Mouse (Mus musculus) brain, embryonic 18.5 days (tissue): ENCODE measurements around the gene Nxf3.
A peak's percentile ranks its signal among the peaks of the same experiment; 100 is the strongest.
"Not testable (repeated sequence)": the region's sequence is repeated elsewhere in the genome, so short reads cannot be mapped to it uniquely, and the experiment has no call there.

Experiments used
- DNase-seq: peaks from one replicate; pipeline ENCODE4 v3.0.0-alpha.2; 2012; ENCODE audit warnings: low read depth, low spot score

Nxf3 gene

DNA sequence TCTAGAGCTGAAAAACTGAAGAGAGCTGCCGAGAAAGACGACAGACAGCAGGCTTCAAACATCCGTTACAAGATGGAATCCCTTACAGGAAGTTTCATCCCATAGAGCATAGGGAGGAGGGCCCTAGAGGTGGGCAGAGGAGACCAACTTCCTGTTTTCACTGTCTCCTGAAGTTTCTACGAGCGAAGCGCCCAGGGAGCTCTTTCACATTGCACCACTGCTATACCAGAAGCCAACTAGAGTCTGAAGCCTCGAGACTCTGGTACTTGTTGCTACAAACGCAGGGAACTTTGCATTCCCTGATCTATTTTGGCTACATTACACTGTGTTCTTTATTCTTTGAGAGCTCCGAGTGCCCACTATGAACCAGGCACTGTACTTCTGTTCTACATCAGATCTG, at the start of gene Nxf3:
Gene Nxf3, minus strand, starts transcription at position 101 of the 400 bp plus-strand sequence.
- no peak for DNase-seq

- DNase-seq, result no peak
Observed at GRCm38 (mm10) chrX:136127744-136128064, 42.6 kb upstream of the Nxf3 start.

GRCm38 (mm10) chrX:136127038-136127743, 42.1 kb upstream of the Nxf3 start:
- DNase-seq, result no peak

GRCm38 (mm10) chrX:136115419-136115961, 30.4 kb upstream of the Nxf3 start:
- peak; percentile 90 for DNase-seq

DNA sequence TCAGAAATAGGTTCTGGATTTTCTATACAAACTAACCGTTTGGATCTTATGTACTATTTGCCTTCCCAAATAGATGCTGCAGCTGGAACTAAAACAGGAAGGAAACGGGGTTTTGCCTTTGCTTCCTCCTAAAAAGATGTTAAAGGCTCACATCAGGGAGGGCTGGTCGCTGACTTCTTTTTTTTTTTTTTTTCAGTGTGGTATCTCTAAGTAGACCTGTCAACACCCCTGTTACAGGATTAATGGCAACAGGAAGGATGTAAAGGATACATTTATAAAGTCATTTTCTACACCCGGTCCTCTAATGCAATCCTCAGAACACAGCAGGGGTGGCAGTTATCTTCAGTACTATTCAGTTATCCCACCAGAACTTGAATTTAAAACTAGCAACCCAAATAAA, 30.0 kb upstream of the Nxf3 start:
- DNase-seq, result no peak

DNA sequence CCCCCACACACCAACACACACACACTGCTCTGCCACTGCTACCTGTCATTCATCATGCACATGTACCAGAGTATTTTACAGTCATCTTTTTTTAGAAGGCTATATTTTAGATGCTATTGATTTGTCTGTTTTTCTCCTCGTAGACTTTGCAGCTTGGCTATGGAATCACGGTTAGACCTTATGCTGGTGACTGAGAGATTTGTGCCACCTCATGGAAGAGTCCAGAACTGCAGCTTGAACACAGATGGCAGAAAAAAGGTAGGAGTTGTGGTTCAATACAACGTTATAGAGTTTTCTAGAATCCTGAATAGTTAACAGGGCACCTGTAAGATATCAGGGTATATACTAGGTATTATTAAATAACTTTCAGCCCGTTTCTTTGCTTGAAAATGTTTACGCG, 22.9 kb upstream of the Nxf3 start:
- no peak for DNase-seq

DNA sequence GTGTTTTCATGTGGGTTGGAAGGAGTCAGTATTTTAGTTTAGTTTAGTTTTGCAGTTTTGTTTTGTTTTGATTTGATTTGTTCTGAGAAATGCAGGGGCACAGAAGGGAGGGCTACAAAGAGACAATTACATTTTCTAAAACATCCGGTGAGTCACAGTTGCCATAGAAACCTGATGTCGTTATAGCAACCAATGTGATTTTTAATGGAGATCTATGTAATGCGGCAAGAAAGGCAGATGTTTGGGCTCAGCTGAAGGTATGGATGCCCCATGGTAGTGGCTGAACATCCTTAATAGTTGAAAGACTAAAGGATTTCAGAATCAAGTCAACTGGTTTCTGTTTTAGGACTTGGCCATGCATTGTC, 19.7 kb upstream of the Nxf3 start:
- peak; percentile 40 for DNase-seq

- peak; percentile 40 for DNase-seq
Observed at GRCm38 (mm10) chrX:136104046-136104723, 19.1 kb upstream of the Nxf3 start.

- DNase-seq, result no peak
Observed at GRCm38 (mm10) chrX:136094421-136094820, 9.4 kb upstream of the Nxf3 start.

GRCm38 (mm10) chrX:136092497-136093279, 7.6 kb upstream of the Nxf3 start:
- DNase-seq, result no peak

DNA sequence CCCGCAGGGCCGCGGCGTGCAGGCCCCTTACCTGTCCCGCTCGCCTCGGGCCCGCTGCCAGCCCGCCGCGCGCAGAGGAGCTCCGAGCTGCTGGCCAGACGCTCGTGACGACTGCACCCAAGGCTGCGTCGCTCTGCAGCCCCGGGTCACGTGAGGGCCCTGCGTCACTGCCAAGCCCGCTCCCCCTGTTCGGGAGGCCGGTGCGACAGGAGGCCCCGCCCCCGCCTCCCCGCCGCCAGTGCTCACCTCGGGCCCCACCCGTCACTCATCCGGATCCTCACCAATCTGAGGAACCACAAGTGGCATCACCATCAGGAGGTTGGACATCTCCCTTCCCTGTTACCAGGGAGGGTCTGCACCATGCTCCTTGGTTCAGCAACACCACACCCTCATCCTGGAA, 17.0 kb downstream of the Nxf3 start, which contains the start of gene Bex2:
Gene Bex2, minus strand, starts transcription at position 217 of the 400 bp plus-strand sequence.
- not testable (repeated sequence) for DNase-seq

DNA sequence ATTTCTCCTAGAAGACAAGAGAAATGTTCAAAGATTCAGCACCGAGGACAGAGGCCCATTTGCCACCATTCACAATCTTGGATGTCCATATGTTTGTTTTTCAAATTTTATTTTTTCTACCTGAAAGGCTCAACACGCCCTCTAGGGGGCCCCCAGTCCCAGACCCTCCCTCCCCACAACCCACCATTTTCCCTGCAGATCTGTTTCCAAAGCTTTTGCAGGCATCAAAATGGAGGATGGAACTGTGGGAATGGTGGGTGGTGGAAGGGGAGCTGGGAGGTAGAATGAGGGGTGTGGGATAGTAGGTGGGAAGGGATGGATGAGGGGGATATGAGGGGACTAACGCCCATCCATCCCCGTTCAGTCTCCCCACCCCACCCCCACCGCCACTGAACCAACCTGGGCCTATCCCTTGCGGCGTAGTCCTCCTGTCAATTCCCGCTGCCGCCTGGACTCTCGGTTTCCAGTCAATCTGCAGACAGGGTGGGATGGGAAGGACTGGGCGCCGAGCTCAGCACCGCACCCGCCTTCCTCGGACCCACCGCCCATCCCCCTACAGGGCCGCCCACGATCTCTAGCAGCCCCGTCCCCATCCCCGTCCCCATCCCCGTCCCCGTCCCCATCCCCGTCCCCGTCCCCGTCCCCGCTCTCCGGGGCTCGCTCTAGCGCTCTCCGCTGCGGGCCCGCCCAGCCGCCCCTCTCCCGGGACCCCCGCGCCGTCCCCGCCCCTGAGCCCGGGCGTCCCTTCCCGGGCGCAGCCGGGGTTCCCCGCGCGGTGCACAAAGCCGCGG, 17.7 kb downstream of the Nxf3 start:
- peak; percentile 43 for DNase-seq

GRCm38 (mm10) chrX:136060698-136061097, 24.4 kb downstream of the Nxf3 start:
- DNase-seq, result no peak

DNA sequence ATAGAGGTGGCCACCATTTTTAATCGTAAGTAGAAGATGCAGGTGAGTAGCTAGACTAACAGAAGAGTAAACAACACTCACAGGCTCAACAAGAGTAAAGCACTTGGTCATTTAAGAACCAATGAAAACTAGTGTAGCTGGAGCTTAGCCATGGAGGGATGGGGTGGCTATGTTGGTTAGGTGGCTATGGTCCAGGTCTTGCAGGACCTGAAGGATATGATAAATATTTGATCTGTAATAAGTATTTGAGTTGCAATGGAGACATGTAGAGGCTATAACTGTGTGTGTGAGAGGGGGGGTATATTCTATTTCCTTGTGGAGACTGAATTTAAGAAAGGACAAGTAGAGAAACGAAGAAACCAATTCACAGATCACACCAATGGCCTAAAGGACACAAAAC, 33.8 kb downstream of the Nxf3 start:
- no peak for DNase-seq

DNA sequence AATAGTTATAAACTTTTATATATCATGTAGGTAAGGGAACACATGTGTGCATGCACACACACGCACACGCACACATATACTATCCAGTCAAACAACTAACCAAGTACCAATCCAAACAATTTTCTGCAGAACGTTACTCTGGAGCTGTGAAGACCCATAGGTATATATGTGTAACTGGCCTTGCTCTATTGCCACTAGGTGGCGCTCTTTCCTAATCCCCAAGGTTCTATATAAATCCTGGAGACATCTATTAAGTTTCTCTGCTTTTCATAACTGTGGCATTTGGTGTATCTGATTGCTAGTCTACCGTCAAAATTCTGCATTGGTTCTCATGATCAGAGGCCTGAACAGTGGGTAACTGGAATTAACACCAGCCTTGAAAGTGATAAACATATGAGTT, 37.5 kb downstream of the Nxf3 start:
- peak; percentile 39 for DNase-seq

GRCm38 (mm10) chrX:136043726-136044125, 41.3 kb downstream of the Nxf3 start:
- no peak for DNase-seq

GRCm38 (mm10) chrX:136032799-136033763, 52.0 kb downstream of the Nxf3 start, which contains the start of gene Arxes1:
Gene Arxes1, plus strand, starts transcription at chrX:136033367.
- DNase-seq, result not testable (repeated sequence)

DNA sequence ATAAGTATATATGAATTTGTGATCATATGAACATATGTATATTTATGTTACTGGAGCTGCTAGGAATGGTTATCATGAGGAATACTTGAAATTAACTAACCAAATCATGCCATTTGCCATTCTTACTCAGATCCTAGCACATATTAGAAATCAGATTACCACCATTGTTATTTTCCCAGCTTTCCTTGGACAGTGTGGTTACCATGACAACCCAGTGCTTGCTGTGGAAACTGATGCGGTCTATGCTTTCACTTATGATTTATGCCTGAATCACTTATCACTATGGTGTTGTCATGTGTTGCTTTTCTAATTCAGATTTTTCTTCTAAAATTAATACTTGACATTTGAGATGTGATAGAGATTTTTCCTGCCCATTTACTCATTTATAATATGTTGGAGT, 54.7 kb downstream of the Nxf3 start:
- peak; percentile 3 for DNase-seq
